Mouse (Mus musculus): ENCODE results near the gene Capn7. TPM values are rescaled to one million over a fixed set of nuclear protein-coding genes. Genes with fewer than 3 reads are reported as not detected.

Capn7 gene
- polyA plus RNA-seq (2014; fragmentation: Illumina TruSeq; extraction: RNeasy Lipid Tissue Mini Kit (QIAGEN cat#74804); ENCODE audit: low read depth, low replicate concordance) = 40.3 TPM

DNA sequence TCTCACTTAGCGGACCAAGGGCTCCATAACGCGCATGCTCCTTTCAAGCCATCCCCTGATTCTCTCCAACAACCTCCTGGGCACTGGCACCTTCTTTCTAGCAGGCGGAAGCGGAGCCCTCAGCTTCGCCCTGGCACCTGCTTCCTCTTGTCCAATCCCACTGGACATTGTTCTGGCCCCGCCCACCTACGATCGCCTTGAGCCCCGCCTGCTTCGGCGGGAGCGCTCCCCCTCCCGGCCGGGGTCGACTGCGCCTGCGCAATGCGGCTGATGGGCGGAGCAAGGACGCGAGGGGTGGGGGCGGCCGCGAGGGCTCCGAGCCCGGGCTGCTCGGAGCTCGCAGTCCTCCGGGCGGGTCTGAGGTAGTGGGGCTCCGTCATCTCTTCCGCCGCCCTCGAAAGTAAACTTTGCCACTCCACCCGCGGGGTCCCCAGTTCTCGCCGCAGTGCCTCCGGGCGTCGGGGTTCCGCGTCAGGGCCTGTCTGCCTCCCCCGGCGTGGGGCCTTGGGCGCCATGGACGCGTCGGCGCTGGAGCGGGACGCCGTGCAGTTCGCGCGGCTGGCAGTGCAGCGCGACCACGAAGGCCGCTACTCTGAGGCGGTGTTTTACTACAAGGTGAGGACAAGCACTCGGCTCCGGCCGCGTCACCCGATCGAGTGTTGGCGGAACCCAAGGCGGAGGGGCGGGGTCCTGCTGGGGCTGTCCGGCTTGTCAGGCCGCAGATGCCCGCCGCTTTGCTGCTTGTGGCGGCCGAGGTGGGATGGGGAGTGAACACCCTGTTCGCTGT lies at the start of gene Capn7:
Capn7 (plus strand) TSS at position 270 of the 787 bp plus-strand sequence.

DNA sequence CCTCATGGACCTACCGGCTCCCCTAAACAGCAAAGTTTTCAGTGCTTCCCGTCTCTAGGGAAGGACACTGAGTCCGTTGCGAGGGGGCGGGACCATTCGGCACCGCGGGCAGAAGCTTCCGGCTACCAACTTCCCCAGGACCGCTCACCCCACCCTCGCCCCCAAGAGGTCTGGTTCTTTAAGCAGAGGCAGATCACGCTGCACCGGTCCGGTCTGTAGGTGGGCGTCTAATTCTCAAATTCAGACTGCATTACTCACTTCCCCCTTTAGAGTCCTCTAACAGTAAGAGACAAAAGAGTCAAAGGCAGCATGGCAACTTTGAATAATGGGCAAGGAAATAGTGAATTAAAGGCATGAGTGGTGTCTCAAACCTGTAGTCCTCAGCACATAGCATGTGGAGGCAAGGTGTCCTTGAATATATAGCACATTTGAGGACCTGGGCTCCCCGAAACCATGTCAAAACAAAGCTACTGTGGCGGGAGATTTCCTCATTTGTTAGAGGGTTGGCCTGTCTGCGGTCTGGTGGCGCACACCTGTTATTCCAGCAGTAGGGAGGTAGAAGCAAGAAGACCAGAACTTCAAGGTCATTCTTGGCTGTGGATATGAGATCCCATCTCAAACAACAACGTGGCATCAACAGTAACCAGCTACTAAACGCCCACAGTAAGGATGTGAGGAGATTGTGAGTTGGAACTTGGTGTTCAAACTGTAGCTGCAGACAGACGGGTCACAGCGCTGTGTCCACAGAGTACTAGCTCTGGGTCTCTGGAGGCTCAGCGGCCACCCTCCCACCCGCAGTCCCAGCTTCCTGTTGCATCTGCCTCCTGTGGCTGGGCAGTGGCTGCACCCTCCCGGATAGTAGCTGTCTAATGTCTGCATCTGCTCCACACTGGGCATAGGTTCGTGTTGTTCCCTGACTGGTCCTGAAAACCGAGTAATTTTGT lies 12.3 kb upstream of the Capn7 start, which contains the start of gene Dnah1:
Dnah1 (minus strand) TSS at position 48 of the 944 bp plus-strand sequence.

Other genes starting within 250 kb of the Capn7 start
- gene Smim4, start 207.7 kb upstream of the Capn7 start, polyA plus RNA-seq (2014; fragmentation: Illumina TruSeq; extraction: RNeasy Lipid Tissue Mini Kit (QIAGEN cat#74804); ENCODE audit: low read depth, low replicate concordance) = 2.9 TPM
- 1.9 TPM for gene Nt5dc2, start 205.6 kb upstream of the Capn7 start, polyA plus RNA-seq (2014; fragmentation: Illumina TruSeq; extraction: RNeasy Lipid Tissue Mini Kit (QIAGEN cat#74804); ENCODE audit: low read depth, low replicate concordance)
- gene Stab1, start 168.0 kb upstream of the Capn7 start, polyA plus RNA-seq (2014; fragmentation: Illumina TruSeq; extraction: RNeasy Lipid Tissue Mini Kit (QIAGEN cat#74804); ENCODE audit: low read depth, low replicate concordance) = 1.2 TPM
- gene Tnnc1, start 128.3 kb upstream of the Capn7 start, polyA plus RNA-seq (2014; fragmentation: Illumina TruSeq; extraction: RNeasy Lipid Tissue Mini Kit (QIAGEN cat#74804); ENCODE audit: low read depth, low replicate concordance) = not detected
- 17.5 TPM for gene Nisch, start 119.7 kb upstream of the Capn7 start, polyA plus RNA-seq (2014; fragmentation: Illumina TruSeq; extraction: RNeasy Lipid Tissue Mini Kit (QIAGEN cat#74804); ENCODE audit: low read depth, low replicate concordance)
- gene Sema3g, start 118.8 kb upstream of the Capn7 start, polyA plus RNA-seq (2014; fragmentation: Illumina TruSeq; extraction: RNeasy Lipid Tissue Mini Kit (QIAGEN cat#74804); ENCODE audit: low read depth, low replicate concordance) = 0.13 TPM
- gene Phf7, start 85.3 kb upstream of the Capn7 start, polyA plus RNA-seq (2014; fragmentation: Illumina TruSeq; extraction: RNeasy Lipid Tissue Mini Kit (QIAGEN cat#74804); ENCODE audit: low read depth, low replicate concordance) = 2,709 TPM
- gene Bap1, start 85.2 kb upstream of the Capn7 start, polyA plus RNA-seq (2014; fragmentation: Illumina TruSeq; extraction: RNeasy Lipid Tissue Mini Kit (QIAGEN cat#74804); ENCODE audit: low read depth, low replicate concordance) = 17.6 TPM
- gene Dnah1, start 12.7 kb upstream of the Capn7 start, polyA plus RNA-seq (2014; fragmentation: Illumina TruSeq; extraction: RNeasy Lipid Tissue Mini Kit (QIAGEN cat#74804); ENCODE audit: low read depth, low replicate concordance) = 11.2 TPM
- 18.7 TPM for gene Sh3bp5, start 99.4 kb downstream of the Capn7 start, polyA plus RNA-seq (2014; fragmentation: Illumina TruSeq; extraction: RNeasy Lipid Tissue Mini Kit (QIAGEN cat#74804); ENCODE audit: low read depth, low replicate concordance)
- 16.8 TPM for gene Eaf1, start 157.8 kb downstream of the Capn7 start, polyA plus RNA-seq (2014; fragmentation: Illumina TruSeq; extraction: RNeasy Lipid Tissue Mini Kit (QIAGEN cat#74804); ENCODE audit: low read depth, low replicate concordance)
- gene Mettl6, start 158.4 kb downstream of the Capn7 start, polyA plus RNA-seq (2014; fragmentation: Illumina TruSeq; extraction: RNeasy Lipid Tissue Mini Kit (QIAGEN cat#74804); ENCODE audit: low read depth, low replicate concordance) = 154 TPM